Mouse (Mus musculus): ENCODE measurements around the gene Asxl1.

The Asxl1 gene

DNA sequence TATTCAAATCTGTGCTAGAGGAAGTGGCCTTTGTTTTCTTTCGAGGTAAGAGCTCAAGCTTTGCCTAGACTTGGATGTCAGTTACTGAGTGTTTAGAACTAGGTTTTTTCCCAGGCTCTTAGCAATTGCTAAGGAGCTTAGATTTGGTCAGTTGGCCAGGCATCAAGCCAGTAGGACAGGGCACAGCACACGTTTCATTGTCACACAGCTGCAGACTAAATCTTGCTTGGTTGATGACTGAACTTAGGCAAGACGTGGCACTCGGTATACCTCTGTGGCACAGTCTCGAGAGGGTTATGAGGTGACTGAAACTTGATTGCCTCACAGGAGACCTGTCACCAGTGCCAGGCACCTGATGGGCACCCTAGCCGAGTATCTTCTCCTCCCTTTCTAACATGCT lies 61.3 kb downstream of the Asxl1 start:
- in situ Hi-C loops (cut with MboI, MseI), result loop anchor here in 1 of 2 experiments (10.0 kb wide), 1 partner anchor 58 kb away; no protein-coding TSS in a partner anchor

DNA sequence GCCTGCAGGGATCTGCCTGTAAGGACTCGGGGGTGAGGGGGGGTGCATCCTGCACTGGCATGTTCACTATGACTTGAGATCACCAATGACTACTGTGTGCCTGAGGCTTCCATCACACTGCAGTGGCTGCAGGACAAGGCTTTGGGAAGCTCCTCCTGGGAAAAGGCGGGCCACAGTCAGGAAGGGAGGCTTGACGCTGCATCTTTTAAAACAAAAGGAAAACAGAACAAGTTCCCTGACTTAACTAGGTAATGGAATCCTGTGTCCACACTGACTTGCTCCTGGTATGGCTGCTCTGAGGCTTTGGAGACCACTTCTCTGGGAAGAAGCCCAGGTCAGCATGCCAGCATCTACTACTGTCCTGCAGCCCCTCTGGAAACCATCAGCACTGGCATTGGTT lies 63.3 kb downstream of the Asxl1 start:
- in situ Hi-C loops (cut with MboI, MseI), result loop anchor here in 1 of 2 experiments (10.0 kb wide), 1 partner anchor 56 kb away; no protein-coding TSS in a partner anchor

DNA sequence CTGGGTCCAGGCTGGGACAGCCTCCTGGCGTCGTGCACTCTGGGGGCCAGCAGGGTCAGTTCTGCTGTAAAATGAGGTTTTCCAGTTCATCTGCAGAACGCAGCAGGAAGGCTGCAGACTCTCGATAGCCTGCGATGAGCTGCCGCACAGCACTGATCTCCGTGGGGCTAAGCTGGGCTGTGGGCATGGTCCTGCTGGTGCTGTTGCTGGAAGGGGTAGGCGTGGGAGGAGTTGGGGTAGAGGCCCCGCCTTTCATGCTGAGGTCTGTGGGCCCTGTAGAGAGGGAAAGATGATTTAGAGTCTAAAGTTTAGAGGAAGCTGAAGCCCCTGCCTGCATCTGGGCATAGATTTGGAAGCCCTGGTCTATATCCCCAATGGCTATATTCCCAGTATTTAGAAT lies 65.9 kb downstream of the Asxl1 start:
- in situ Hi-C loops (cut with MboI, MseI), result no loop called here

DNA sequence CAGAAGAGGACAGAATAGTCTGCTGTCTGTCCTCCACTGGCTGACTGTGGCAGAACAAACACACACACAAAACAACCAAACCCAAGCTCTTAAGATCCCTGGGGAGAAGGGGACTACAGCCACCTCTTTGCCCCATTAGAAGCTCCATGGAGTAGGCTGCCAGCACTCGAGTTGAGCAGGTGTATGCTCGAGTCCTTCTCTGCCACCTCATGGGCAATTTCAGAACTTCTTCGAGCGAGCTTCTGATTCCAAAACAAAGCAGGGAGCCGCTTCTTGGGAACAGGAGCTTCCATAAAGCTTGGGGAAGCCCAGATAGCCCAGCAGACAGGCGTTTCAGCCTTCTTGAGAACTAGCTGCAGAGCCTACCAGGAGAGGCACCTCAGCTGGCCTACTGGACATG lies 66.9 kb downstream of the Asxl1 start:
- in situ Hi-C loops (cut with MboI, MseI), result no loop called here

DNA sequence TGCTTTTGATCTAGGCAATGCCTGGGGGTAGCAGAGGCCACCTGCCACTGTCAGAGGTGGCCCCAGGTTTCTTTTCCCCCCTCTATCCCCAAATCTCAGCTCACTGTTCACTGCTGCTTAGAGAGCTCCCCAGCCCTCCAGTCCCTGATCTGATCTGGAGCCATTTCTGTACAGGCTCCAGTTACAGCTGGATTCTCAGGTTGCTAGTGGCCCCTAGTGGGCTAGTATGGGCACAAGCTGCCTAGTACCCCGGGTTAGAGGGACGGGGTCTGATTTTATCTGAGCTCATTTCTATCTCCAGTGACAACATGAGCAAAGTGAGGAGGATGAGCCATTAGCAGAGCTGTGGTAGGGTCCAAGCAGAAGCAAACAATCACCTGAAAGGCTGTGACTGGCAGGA lies 69.0 kb downstream of the Asxl1 start:
- in situ Hi-C loops (cut with MboI, MseI), result loop anchor here in 1 of 2 experiments (5.0 kb wide), 3 partner anchors 48 to 272 kb away; no protein-coding TSS in a partner anchor

DNA sequence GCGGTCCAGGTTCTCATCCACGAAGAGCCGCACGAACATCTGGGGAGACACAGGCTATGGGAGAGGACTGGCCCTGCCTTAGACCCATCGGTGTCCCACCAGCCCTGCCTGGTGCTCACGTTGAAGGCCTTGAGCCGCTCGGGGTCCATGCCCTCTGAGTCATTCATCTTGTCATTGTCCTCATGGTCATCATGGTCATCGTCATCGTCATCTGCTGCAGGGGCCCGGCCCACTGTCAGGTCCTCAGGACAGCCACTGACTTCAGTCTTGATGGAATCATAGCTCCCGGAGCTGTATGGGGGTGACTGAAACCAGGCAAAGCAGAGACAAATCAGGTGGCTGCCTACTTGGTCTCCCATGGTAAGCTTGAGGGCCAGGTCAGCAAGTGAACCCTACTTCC lies 72.2 kb downstream of the Asxl1 start:
- in situ Hi-C loops (cut with MboI, MseI), result loop anchor here in 1 of 2 experiments (5.0 kb wide), 3 partner anchors 44 to 276 kb away; no protein-coding TSS in a partner anchor

DNA sequence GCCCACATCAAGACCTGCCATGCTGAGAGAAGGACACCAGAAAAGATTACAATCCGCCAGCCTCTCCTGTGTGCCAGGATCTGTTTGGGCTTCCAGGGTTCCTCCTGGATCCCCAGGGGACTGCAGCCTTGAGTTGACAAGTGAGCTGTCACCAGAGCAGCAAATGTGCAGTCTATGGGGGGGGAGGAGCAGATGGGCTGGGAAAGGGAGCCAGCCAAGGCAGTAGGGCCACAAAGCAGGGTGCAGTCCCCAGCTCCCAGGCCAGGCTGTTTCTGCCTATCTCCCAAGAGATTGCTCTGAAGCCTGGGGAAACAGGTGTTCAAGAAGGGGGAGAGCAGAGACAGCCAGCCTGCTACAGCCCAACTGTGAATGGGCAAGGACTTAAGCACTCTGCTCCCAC lies 72.8 kb downstream of the Asxl1 start:
- in situ Hi-C loops (cut with MboI, MseI), result loop anchor here in 1 of 2 experiments (5.0 kb wide), 3 partner anchors 44 to 276 kb away; no protein-coding TSS in a partner anchor

DNA sequence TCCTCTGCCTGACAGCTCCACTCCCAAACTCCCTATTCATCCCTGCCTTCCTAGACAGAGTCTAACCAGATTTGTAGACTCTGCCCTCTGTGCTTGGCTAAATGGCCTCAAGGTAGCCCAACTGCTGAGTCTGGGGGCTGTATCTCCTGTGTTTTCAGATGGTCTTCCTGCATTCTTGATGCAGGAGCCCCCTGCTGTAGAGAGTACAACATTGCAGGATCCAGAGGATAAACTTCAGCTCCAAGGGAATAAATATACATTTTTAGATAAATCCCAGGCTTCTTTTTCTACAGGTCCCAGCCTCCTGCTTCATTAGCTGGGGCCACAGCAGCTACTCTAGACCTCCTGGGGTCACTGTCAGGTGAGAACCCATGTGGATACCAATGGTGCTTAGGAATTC lies 75.6 kb downstream of the Asxl1 start:
- in situ Hi-C loops (cut with MboI, MseI), result no loop called here

DNA sequence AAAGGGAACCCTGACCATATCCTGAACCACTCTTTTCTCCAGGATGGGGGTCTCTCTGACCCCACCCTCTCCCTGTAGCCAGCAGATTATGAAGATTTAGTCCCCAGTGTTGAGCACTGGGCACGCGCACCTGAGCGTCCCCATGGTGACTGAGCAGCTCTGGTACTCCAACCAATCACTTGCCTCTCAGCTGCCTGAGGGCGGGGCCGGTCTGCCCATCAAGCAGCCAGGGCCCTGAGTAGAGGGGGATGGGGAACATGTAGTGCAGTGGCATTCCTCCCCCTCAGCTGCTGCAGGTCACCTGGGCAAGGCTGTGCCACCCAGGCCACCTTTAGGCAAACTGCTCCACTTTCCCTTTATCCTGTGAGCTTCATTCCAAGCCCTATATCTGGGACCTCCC lies 76.4 kb downstream of the Asxl1 start:
- in situ Hi-C loops (cut with MboI, MseI), result no loop called here

DNA sequence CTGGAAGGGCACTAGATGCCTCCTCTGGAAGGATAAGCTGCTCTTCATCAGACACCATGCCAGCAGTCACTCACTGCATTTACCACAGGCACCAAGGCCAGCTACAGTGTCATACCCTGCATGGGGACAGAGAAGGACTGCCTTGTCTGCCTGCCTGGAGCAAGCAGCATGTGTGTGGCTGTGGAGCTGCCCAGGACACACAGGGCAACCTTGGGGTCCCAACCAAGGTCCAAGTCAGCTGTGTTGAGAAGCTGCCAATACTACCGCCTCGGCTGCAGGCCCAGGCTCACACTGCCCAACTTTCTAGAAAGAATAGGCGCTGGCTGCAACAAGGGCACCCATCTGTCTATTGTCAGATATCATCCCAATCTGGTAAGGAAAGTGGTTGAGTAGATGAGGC lies 77.5 kb downstream of the Asxl1 start:
- in situ Hi-C loops (cut with MboI, MseI), result no loop called here

DNA sequence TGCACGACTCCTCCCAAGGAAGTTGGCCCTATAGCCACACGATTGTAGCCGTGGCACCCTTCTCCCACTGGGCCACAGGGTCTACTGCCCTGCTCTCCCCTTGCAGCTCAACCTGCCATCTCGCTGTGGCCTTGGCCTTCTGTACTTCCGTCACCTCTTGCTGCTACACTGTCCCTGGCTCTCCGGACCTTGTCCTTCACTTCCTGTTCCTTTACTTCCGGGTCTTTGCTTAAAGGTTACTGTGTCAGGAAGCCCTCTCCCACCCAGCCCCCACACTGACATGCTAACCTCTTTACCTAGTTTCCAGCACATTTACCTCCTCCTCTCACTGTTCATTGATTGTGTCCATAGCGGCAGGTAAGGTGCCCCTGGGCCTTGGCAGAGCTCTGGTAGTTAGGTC lies 78.9 kb downstream of the Asxl1 start:
- in situ Hi-C loops (cut with MboI, MseI), result no loop called here

DNA sequence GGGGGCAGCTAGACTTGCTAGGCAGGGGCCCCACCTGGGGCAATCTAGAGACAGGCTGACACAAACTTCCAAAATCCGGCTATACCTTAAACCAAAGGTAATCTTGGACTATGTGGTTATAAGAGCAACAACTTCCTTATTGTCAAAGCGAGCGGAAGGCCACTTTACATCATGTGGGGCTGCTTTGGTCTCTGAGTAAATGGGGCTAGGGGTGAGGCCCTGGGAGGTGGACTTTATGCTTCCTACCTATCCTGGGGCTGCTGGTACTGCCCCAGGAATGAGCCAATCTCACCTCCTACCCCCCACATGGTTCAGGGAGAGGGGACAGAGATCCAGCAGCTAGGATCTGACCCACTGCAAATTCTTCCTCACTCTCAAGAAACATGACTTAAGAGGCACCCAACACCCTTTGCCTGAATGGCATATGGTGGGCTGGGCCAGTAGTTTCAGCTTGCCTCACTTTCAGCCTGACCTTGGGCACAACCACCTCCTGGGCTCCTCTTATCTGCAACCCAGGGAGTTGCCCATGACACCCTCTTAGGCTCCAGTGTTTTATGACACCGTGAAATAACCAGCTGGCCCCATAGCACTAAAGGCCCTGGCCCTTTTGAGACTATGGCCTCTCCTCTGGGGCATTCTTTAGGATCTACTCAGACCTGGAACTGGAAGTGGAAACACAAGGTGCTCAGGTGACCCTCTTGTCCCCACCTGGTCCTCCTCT lies 79.7 kb downstream of the Asxl1 start:
- in situ Hi-C loops (cut with MboI, MseI), result no loop called here

DNA sequence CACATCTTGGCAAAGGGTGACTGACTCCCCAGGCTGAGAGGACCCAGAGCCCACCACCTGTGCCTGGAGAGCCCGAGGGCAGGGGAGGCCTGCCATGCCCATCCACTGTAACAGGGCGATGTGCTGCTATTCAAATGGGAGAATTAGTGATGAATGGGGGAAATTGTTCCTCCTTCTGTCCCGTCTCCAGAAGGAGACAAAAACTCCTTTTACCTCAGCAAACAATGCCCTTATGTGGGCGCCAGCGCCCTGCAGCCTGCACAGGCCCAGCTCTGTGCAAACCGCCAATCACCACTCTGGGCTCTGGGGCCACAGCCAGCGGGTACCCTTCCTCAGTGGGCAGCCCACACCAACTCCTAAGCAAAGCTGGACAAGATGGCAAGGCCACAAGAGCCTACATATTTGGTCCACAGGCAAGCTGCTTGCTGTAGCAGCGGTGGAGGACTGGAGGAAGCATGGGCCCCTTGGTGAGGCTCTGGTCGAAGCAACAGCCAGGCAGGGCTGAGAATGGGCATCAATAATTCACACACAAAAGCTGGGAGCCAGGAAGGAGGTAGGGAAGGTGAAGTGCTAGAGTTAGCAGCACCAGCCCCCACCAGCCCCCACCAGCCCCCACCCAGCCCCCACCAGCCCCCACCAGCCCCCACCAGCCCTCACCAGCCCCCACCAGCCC lies 80.5 kb downstream of the Asxl1 start:
- in situ Hi-C loops (cut with MboI, MseI), result no loop called here

DNA sequence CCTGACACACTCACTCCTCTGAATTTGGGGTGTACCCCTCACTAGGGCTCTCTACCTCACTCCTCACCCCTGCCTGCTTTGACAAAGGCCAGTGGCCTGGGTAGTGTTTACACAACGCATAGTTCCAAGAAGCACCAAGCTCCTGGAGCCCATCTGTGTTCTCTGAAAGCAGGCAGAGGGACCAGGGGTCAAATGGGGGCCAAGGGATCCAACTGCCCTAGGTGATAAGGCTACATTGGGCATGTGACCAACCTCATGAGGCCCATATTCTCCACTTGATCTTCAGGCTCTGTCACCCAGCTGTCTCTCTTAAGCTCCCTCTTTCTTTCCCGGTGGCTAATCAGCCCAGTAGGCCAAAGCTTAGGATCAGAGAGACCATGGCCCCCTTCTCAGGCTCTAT lies 81.3 kb downstream of the Asxl1 start:
- in situ Hi-C loops (cut with MboI, MseI), result no loop called here

DNA sequence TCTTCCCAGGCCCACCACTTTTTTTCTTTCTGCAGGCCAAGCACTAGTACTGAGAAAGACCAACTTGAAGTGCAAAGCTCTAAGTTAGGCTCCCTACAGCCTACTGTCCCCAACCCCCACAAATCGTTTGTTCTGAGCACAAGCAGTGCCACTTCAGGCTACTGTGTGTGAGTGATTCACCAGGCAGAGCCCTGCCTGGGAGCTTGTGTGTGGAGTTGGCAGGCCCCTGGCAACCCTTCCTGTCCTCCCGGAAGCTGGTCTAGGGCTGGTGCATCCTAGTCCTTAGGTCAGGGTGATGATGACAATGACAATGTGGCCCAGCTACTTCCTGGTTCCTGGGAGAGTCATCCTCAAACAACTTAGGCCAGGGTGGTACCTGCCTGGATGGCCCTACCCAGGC lies 82.9 kb downstream of the Asxl1 start:
- in situ Hi-C loops (cut with MboI, MseI), result no loop called here

DNA sequence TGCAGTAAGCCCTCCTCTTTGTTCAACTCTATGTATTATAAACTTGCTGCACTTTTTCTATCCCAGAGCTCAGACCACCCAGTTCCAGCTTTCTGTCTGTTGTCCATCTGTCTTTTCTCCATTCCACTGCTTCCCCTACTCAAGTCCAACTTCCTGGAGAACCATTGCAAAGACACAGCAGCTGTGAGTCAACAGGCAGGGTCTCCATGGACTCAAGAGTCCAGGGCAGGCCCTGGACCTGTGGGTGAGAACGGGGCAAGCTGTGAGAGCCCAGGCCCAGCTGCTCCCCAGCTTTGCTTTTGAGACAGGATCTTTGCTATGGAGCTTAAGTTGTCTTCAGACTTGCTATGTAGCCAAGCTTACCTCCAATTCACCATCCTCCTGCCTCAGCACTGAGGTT lies 84.9 kb downstream of the Asxl1 start:
- in situ Hi-C loops (cut with MboI, MseI), result no loop called here

DNA sequence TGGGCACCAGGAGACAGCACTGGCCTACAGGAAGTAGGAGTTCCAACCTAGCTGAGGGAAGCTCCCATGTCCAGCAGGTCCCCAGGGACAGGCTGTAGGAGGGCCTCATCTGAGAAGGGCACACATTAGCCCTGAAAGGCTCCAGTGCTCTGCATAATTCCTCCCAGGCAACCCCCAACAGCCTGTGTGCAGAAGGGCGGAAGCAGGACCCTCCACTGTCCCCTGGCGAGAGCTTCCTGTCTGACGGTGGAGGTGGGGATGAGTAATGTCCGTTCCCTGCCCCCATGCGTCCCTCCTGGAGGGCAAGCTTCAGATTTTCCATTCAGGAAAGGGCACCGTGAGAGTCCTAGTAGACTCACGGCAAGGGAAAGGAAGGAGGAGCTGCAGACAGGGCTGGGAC lies 86.9 kb downstream of the Asxl1 start:
- in situ Hi-C loops (cut with MboI, MseI), result no loop called here

DNA sequence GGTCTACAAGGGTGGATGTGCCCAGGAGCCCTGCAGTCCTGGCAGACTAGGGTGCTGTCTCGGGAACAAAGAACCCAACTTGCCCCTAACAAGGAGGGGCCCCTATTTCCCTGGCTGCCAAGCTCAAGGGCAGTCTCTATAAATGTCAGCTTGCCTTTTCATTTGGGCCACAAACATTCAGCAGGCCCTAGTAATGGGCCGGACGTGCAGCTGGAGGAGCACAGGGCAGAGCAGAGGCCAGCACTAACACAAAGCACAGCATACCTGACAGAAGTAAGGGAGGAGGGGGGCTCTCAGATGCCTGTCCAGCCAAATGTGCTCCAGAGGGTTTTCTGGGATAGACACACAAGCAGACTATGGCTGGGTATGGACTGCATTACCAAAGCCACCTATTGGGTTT lies 88.2 kb downstream of the Asxl1 start:
- in situ Hi-C loops (cut with MboI, MseI), result no loop called here

DNA sequence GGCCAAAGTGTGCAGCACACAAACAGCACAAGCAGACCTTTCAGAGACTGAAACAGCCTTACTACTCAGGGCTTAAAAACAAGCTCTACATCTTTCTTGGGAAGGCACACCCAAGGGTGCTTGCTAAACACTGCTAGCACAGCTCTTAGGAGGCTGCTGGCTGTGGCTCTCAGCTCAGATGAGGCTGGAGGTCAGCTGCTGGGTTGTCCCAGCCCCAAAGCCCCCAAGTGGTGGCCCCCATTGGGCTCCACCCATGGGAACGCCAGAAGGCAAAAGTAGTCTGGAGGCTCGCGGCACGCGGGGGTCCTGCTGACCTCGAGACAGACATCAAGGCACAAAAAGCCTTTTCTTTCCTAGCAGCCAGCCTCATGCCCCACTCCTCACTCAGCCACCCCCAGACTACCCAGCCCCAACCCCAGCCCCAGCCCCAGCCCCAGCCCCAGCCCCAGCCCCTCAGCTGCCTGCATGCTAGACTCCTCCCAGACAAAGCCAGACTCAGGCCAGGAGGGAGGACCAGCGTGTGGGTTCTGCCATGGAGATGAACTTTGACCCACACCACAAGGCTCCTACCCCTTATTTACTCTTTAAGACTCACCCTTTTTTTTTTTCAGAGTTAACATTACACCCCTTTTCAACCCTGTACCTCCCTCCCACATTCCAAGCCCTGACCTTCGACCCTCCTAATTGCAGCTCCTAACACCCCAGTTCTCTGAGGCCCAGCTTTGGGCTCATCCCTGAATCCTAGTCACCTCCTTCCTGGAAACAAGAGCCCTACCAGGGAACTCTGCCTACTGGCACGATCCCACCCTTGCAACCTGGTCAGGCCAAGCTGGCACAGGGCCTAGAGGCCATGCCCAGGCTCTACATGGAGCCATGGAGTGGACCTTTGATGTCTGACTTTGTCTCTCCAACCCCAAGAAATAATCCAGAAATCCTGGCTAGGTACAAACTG lies 89.5 kb downstream of the Asxl1 start:
- in situ Hi-C loops (cut with MboI, MseI), result no loop called here

DNA sequence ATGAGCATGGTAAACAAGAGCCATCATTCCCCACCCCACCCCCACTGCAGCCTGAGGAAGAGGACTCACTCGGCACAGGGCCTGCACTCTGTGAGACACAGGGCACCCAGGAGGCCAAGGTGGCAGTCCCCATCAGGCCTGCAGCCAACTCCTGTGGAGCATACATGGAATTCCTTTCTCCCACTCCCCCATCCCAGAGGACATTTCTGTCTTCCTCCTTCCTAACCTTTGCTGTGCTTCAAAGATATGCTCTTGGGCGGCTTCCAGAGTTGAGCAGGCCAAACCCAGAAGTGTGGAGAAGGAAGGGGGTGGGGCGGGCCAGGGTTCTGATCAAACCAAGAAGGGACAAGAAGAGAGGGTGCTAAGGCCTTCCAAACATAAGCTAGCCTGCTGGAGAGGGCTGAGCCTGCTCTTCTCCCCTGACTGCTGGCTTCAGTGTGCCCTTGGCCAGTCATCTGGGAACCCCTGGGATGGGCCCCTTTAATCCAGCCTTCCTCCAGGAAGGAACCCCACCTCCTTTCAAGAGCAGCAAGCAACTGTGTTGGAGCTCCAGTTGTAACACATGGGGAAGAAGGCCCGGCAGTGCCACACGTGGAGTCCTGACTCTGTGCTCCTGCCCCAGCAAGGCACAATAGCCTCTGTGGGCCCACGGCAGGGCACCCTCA lies 91.1 kb downstream of the Asxl1 start:
- in situ Hi-C loops (cut with MboI, MseI), result no loop called here

DNA sequence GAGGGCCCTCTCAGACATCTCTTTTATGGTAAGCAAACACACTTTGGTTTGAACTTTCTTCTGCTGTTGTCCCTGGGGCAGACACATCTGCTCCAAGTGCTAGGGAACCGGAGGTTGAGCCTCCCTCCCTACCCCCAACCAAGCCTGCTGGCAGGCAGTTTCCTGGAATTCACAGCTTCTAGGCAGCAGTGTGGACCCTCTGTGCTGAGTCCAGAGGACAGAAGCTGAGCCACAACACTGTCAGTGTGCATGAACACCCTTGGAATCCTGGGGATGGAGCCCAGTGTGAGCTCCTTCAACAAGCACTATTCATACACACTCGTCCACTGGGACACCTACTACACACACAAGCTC lies 91.7 kb downstream of the Asxl1 start:
- in situ Hi-C loops (cut with MboI, MseI), result no loop called here

DNA sequence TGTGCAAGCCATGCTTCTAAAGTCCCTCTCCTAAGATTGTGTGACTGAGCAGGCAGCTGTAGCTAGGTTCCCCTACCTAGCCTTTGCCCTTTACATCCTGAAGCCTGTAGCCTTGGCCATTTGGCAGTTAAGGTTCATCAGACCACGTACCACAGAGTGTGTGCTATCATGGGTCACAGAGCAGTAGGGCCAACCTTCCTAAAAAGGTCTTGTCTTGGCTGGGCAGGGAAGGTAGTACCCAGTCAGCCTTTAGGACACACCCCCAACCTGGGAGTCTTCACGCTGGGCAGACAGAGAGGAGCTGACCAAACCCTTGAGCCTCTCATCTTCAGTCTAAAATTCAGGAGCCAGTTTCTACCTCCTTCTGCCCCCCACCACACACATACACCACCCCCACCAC lies 95.1 kb downstream of the Asxl1 start:
- in situ Hi-C loops (cut with MboI, MseI), result no loop called here
